Mouse (Mus musculus) stomach, postnatal 0 days (tissue): ENCODE measurements around the gene Tdrd5.

Source experiments
- CTCF ChIP-seq: IDR thresholded peaks from 2 replicates; pipeline ENCODE4 v1.5.1; 2016; ENCODE audit warnings: antibody characterized with exemption, low read depth, mild to moderate bottlenecking, moderate library complexity
- EP300 ChIP-seq: optimal IDR thresholded peaks from 2 replicates; pipeline ENCODE3; 2016; ENCODE audit warnings: antibody characterized with exemption

- no peak for TF ChIP-seq CTCF
- TF ChIP-seq EP300 = no peak
Measured at GRCm38 (mm10) chr1:156212923-156213322, 90.5 kb downstream of the Tdrd5 start.
